In genomic region chr5:144358592-144358917, GRCm38 (mm10) we compare ENCODE assay signal across 8 mouse cellular contexts. TPM values are rescaled to one million over a fixed set of nuclear protein-coding genes. Genes with fewer than 3 reads are reported as not detected.
A peak's percentile ranks its signal among the peaks of the same experiment; 100 is the strongest.
DNase-seq lines count a peak whose midpoint lies in the region; ATAC-seq and TF ChIP-seq lines count a peak whose summit lies in the region.

No protein-coding gene starts in this region.

- H3K9ac ChIP-seq in heart, embryonic 13.5 days: peak overlapping the region; percentile 87
- peak overlapping the region; percentile 2; the same call in 1 of the 2 replicates for H3K9ac ChIP-seq in ES-E14 (ENCODE audit: insufficient read depth, low read depth, low read length, poor library complexity, severe bottlenecking)
- H3K9ac ChIP-seq in forebrain, postnatal 0 days: no peak overlapping the region

- H3K4me1 ChIP-seq in heart, embryonic 13.5 days: peaks cover 5% of the 10 kb centered on the region; the same call in 1 of the 2 replicates
- no peaks in the 10 kb centered on the region; a peak in 2 of 4 replicates for H3K4me1 ChIP-seq in ES-E14 (ENCODE audit: control insufficient read depth in 2 of 2, insufficient read depth in 2 of 2, low read length in 2 of 2, poor library complexity in 1 of 2)
- H3K4me1 ChIP-seq in forebrain, postnatal 0 days (ENCODE audit: insufficient read depth): peaks cover 12% of the 10 kb centered on the region; the same call in 1 of the 2 replicates
- H3K4me1 ChIP-seq in midbrain, embryonic 10.5 days: peaks cover 19% of the 10 kb centered on the region

- no peak for TF ChIP-seq CTCF in forebrain, postnatal 0 days (IDR thresholded peaks at IDR 0.05; ENCODE audit: low read depth)

- in situ Hi-C loops in ES-E14 (cut with MboI; ENCODE audit: low sequenced_read_pairs in 2 of 2, unreplicated experiment in 2 of 2): no loop called here

- WGBS in heart, embryonic 13.5 days: 8% methylated on average over 10 of the region's 10 CpGs
- WGBS in forebrain, postnatal 0 days: 7% methylated on average over 10 of the region's 10 CpGs
- 7% methylated on average over 10 of the region's 10 CpGs for WGBS in midbrain, embryonic 10.5 days

- peak overlapping the region; percentile 82; the same call in 1 of the 2 replicates for H3K27ac ChIP-seq in heart, embryonic 13.5 days (replicated peaks)
- H3K27ac ChIP-seq in ES-E14 (ENCODE audit: insufficient read depth, low read depth, low read length, poor library complexity, severe bottlenecking): no peak overlapping the region
- no peak overlapping the region for H3K27ac ChIP-seq in forebrain, postnatal 0 days (ENCODE audit: low read depth, low read length)
- H3K27ac ChIP-seq in midbrain, embryonic 10.5 days (replicated peaks): 0 out of 2 replicates have a peak overlapping the region, but pooled peaks have one; percentile 2

- H3K36me3 ChIP-seq in heart, embryonic 13.5 days: no peaks in the 10 kb centered on the region
- no peaks in the 10 kb centered on the region for H3K36me3 ChIP-seq in ES-E14 (ENCODE audit: control insufficient read depth, insufficient read depth, low read length, poor library complexity, severe bottlenecking)
- no peaks in the 10 kb centered on the region for H3K36me3 ChIP-seq in forebrain, postnatal 0 days (ENCODE audit: insufficient read depth)
- H3K36me3 ChIP-seq in midbrain, embryonic 10.5 days: no peaks in the 10 kb centered on the region

- peak overlapping the region; percentile 79 for H3K4me3 ChIP-seq in heart, embryonic 13.5 days
- H3K4me3 ChIP-seq in ES-E14 (ENCODE audit: insufficient read depth in 1 of 2, low read depth in 1 of 2, low read length in 2 of 2, poor library complexity in 1 of 2, severe bottlenecking in 1 of 2): peak overlapping the region; percentile 71 to 97; a peak in 3 of 4 replicates
- H3K4me3 ChIP-seq in forebrain, postnatal 0 days (ENCODE audit: low read depth, low read length): peak overlapping the region; percentile 44
- H3K4me3 ChIP-seq in midbrain, embryonic 10.5 days: peak overlapping the region; percentile 72

- peak overlapping the region; percentile 88 for H3K4me2 ChIP-seq in heart, embryonic 13.5 days
- peak overlapping the region; percentile 96 for H3K4me2 ChIP-seq in forebrain, postnatal 0 days (ENCODE audit: low read depth)

- no peak for DNase-seq in heart, postnatal 4 days
- DNase-seq in ES-E14 (ENCODE audit: low read depth, low spot score): no peak
- no peak for DNase-seq in forebrain, postnatal 0 days
- DNase-seq in midbrain, embryonic 10.5 days (ENCODE audit: low spot score): no peak
- DNase-seq in layer of hippocampus, postnatal 10 days (ENCODE audit: low spot score in 2 of 2): no peak
- DNase-seq in left cerebral cortex, adult 9 months (ENCODE audit: low spot score in 2 of 2): no peak
- no peak for DNase-seq in layer of hippocampus, adult 18-20 months (ENCODE audit: low spot score in 2 of 2)

- no peaks in the 10 kb centered on the region for H3K27me3 ChIP-seq in heart, embryonic 13.5 days (replicated peaks)
- peaks cover 26% of the 10 kb centered on the region for H3K27me3 ChIP-seq in forebrain, postnatal 0 days (ENCODE audit: insufficient read depth, low read length)
- peaks cover 42% of the 10 kb centered on the region for H3K27me3 ChIP-seq in midbrain, embryonic 10.5 days (ENCODE audit: low read depth, poor library complexity, severe bottlenecking)

- no peak for ATAC-seq in heart, embryonic 13.5 days (ENCODE audit: extremely low read depth, insufficient number of reproducible peaks, low FRiP score, low TSS enrichment)
- ATAC-seq in forebrain, postnatal 0 days: no peak

- H3K9me3 ChIP-seq in heart, embryonic 13.5 days: no peaks in the 10 kb centered on the region
- no peaks in the 10 kb centered on the region for H3K9me3 ChIP-seq in ES-E14 (ENCODE audit: control insufficient read depth, insufficient read depth, low read depth, low read length)
- H3K9me3 ChIP-seq in forebrain, postnatal 0 days (ENCODE audit: low read length): no peaks in the 10 kb centered on the region
- H3K9me3 ChIP-seq in midbrain, embryonic 10.5 days (replicated peaks): no peaks in the 10 kb centered on the region

TF ChIP-seq in ES-E14, 5 proteins besides CTCF, POLR2A, EP300 and RAD21:
- no peak for TF ChIP-seq ZC3H11A (IDR thresholded peaks at IDR 0.05; ENCODE audit: borderline replicate concordance, low read depth, low read length)

RNA-seq across cellular contexts. Expression of gene Baiap2l1, which starts 0.6 kb away (rescaled TPM):
- 9.1 and 9.3 TPM in 2 replicates for polyA plus RNA-seq in heart, embryonic 13.5 days (2015; fragmentation: Nextera tagmentation; extraction: Ambion mirVana)
- total RNA-seq in heart, postnatal 4 days (2021): 10 to 100 TPM; 13.6 to 15.5 TPM
- total RNA-seq in ES-E14 (2012; rRNA removed): 0.69 and 1.4 TPM in 2 replicates
- total RNA-seq in forebrain, postnatal 0 days (2014; rRNA removed): 0.10 and 0.23 TPM in 2 replicates
- polyA plus RNA-seq in forebrain, postnatal 0 days (2015; fragmentation: Nextera tagmentation; extraction: Ambion mirVana): 0.72 and 0.93 TPM in 2 replicates
- 2.8 and 3.9 TPM in 2 replicates for polyA plus RNA-seq in midbrain, embryonic 10.5 days (2016; fragmentation: Nextera tagmentation; extraction: Ambion mirVana)
- total RNA-seq in layer of hippocampus, postnatal 10 days (2021): under 1 TPM; 0.40 to 0.96 TPM
- under 1 TPM; 0.46 to 0.87 TPM for total RNA-seq in layer of hippocampus, adult 18-20 months (2021)

Comparison
In these comparisons a context has a peak if more than half of its experiments do, and no peak if none do; other contexts are left out.
1. H3K27ac ChIP-seq: peak in heart, embryonic 13.5 days (single experiment) and midbrain, embryonic 10.5 days (single experiment); none in ES-E14 (single experiment) and forebrain, postnatal 0 days (single experiment).
2. Peak in every context shown above with its lines, with median percentiles within 50 percentile points of each other: H3K4me3 ChIP-seq.